Mouse (Mus musculus) C2C12 (cell line): ENCODE measurements around the gene Skp1a.

ENCODE experiments used
- CEBPB ChIP-seq: IDR thresholded peaks from one replicate; pipeline ENCODE4 v1.6.1; 2011; ENCODE audit warnings: low read depth, mild to moderate bottlenecking, control low read depth, moderate library complexity
- CTCF ChIP-seq: IDR thresholded peaks from one replicate; pipeline ENCODE4 v1.5.1; 2011; ENCODE audit not compliant: control insufficient read depth, insufficient read depth, insufficient read length
- MAX ChIP-seq: IDR thresholded peaks from one replicate; pipeline ENCODE4 v1.6.1; 2011; ENCODE audit warnings: mild to moderate bottlenecking, control low read depth
- MYOD1 ChIP-seq: IDR thresholded peaks from one replicate; pipeline ENCODE4 v1.6.1; 2011; ENCODE audit warnings: low read depth; ENCODE audit not compliant: control insufficient read depth, insufficient read length
- USF1 ChIP-seq: IDR thresholded peaks from one replicate; pipeline ENCODE4 v1.6.1; 2011; ENCODE audit warnings: low read depth, mild to moderate bottlenecking, control low read depth, moderate library complexity

DNA sequence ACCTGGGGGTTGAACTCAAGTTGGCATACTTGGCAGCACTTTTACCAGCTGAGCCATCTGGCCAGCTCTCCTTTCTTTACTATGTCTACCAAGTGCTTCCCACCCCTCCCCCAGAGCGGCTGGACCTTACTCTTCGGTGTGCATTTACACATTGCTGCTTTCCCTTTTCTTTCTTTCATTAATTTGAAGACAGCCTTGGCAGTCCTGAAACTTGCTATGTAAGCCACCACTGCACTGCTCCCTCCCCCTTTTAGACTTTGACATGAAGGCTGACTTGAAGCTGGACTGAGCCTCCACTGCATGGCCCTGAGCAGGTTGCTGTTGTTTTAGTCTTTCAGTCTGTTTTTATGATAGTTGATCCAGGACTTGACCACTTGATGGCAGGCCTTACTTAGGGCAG is 17.7 kb downstream of the Skp1a start:
- TF ChIP-seq MYOD1, result no peak
- no peak for TF ChIP-seq CTCF
- no peak for TF ChIP-seq USF1
- no peak for TF ChIP-seq CEBPB
- TF ChIP-seq MAX, result no peak
